Mouse (Mus musculus): ENCODE results near the gene Usp18.

Usp18 gene

DNA sequence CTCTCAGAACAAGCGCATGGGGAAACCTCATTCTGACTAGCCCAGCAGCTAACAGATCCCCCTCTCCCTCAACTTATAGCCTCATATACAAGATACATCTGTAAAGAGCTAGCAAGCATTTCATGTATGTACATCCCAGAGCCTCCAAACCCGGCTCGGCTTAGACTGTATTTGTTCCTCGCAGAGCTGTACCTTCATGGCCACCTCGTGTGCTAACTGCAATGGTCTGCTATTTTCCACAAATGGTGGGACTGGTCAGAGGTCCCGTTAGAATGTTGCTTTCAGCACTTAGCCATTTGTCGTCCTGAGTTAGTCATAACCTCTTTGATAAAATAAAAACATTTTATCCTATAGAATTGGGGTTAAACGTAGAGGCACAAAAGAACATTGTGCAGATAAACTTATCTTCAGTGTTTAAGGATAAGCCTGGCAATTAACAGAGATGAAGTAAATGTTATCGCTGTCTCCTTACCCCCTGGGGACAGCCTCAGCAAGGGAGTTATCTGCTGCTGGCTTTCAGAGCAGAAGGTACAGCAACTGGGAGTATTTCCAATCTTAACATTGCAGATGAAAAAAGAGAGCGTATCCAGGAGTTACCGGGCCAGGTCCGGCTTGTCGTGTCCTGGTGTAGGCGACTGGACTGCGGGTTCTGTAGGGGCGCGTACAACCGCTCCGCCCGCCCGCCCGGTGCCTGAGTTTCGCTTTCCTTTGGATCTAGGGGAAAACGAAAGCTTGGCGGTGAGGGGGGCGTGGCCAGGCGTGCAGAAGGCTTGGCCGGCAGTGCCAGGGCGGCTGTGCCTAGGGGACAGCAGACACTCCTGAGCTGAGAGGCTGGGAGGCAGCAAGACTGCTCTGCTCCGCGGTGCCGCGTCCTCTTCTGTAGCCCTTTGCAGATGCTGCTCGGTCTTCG, at the start of gene Usp18:
TSS of gene Usp18 (plus strand) at position 780 of the 910 bp plus-strand sequence.
- in situ Hi-C loops (cut with MboI, MseI): loop anchor here (25.0 kb wide), 1 partner anchor 1567 kb away; the partner anchor contains the start of genes Foxj2 and Slc2a3

DNA sequence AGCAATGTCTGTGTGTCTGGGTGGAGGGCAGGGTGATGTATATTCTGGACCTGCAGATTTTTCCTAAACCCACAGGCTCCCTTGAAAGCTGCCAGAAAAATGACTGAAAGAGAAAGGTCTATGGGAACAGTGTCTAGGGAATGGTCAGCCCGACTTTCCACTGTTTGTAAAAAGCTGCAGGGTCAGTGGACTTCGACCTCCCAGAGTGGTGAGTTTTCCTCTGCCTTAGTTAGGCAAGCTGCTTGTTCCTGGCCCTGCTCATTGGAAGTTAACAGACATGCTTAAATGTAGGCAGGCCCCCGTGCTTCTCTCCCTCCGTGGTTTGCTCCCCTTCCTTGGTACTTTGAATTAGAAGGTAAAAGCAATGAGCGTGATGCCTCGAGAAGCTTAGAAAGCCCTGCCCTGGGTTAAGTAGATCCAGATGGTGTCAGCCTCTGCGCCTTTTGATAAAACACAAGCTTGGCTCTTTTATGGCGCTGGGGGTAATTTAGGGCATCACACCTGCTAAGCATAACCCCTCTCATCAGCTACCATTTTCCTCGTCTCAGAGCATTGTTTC, 47.8 kb upstream of the Usp18 start:
- in situ Hi-C loops (cut with MboI, MseI): no loop called here

DNA sequence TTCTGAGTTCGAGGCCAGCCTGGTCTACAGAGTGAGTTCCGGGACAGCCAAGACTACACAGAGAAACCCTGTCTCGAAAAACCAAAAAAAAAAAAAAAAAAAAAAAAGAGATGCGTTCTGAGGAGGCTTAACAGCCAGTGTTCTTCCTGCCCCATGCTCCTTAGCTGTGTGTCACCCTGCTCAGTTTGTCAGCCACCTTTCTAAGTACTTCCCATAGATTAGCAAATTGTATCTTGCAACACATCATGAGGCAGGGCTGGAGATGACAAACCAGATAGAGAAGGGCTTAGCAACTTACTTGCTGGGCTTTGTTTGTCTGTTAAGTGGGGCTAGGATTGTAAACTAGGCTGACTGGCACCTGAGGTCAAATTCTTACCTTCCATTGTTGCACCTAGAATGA, 45.2 kb upstream of the Usp18 start:
- in situ Hi-C loops (cut with MboI, MseI): no loop called here

DNA sequence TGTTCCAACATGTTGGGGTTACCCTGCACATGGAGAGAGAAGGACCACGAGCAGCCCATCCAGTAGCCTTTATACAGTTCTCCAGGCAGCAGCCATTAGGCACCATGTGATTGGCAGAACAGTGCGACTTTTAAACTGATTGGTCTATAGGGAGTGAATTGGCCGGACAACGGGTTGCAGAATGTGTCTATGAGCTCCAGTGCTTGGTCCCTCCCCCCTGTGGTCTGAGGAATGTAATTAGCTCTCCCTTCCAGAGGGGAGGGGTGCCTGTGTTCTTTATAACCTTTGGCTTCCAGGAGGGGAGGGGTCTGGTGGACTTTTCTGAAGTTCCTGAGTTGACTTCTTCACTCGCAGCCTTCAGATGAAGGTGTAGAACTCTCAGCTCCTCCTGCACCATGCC, 43.7 kb upstream of the Usp18 start:
- in situ Hi-C loops (cut with MboI, MseI): no loop called here

DNA sequence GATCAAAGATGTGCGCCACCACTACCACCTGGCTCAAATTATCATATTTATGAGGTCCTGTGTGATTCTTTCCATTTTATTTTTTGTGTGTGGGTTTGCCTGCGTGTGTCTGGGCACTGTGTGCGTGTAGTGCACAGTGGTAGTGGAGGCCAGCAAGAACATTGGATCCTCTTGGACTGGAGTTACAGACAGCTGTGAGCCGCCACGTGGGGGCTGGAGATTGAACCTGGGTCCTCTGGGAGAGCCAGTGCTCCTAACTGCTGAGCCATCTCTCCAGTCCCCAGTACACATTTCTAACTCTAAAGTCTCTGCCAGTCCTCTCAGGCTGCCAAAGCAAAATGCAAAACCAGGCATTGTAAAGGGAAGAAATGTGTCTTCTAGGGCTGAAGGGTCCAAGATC, 39.2 kb upstream of the Usp18 start:
- in situ Hi-C loops (cut with MboI, MseI): no loop called here

DNA sequence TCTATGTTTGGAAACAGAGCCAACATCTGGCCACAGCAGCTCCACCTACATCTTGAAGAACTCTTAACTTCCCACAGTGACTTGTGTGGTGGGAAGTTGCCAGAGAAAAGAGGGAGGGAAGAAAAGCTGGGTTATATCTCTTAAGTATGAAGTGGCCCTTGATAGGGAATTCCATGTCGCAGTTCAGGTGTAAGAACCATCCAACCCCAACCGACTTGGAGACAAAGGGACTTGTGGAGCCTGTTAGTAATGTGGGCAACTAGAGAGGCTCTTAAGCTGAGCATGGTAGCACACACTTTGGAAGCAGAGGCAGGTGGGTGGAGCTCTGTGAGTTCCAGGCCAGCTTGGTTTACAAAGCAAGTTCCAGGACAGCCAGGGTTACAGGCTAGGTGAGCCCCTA, 36.1 kb upstream of the Usp18 start:
- in situ Hi-C loops (cut with MboI, MseI): no loop called here

DNA sequence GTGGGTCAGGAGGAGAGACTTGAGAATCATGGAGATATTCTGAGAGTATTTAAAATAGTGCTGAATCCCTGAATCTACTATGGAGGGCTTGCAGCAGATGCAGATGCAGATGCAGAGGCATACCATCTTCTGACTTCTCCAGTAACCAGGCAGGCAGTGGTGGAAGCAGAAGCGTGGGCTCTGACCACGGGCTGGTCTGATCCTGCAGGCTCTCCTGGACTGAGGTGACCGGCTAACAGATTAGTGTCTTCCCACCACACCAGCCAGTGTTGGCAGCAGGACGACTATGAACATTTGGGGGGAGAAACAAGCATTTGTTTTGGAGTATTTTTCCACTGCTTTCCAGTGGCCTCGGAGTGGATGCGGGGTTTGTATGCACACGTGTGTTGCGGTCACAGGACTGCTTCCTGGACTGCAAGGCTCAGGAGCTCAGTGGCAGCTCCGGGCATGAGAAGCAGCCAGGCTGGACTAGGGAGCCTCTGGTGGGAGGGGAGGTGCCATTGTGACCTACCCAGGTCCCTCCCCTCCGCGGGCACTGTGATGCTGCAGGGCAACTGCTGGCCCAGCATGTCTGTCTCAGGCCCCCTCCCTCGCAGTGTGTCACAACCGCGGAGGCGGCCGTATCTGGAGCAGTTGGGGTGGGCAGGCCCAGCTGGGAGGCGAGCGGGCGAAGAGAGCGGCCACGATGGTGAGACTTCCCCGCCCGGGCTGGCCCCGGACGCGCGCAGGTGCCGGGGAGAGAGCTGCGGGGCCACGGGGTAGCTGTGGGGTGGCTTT, 35.4 kb upstream of the Usp18 start, which contains the start of gene Tuba8:
TSS of gene Tuba8 (plus strand) at position 548 of the 777 bp plus-strand sequence.
- in situ Hi-C loops (cut with MboI, MseI): no loop called here

DNA sequence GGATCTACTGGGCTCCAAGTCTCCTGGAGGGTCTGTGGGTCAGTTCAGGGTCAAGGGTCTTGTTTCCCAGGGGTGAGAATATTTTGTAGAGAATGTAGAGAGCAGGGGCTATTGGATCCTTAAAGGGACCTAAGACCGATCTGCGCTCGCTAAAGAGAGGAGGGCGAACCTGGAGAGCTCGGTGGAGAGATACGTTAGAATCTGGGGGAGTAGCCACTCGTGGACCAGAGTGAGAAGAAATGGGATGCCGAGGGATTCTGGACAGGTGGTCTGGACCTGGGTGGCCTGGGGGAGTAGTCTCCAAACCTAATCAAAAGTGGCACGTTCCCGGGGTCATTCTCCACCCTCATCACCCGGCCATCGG, 34.8 kb upstream of the Usp18 start:
- in situ Hi-C loops (cut with MboI, MseI): no loop called here

DNA sequence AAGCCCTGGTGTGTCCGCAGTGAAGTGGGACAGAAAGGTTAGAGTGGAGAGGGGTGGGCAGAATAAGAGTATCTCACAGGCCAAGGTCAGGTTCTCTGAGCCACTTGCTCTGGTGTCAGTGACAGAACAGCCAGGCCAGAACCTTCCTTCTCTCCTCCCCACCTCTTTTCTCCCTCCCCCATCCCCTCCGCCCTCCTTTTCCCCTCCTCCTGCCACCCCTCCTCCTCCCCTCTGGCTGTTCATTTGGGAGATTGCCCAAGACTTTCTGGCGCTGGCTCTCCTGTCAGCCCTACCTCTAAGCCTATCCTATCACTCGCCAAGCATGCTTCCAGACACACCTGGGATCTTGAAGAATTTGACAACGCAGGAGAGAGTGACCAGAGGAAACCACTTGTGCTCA, 34.0 kb upstream of the Usp18 start:
- in situ Hi-C loops (cut with MboI, MseI): no loop called here

DNA sequence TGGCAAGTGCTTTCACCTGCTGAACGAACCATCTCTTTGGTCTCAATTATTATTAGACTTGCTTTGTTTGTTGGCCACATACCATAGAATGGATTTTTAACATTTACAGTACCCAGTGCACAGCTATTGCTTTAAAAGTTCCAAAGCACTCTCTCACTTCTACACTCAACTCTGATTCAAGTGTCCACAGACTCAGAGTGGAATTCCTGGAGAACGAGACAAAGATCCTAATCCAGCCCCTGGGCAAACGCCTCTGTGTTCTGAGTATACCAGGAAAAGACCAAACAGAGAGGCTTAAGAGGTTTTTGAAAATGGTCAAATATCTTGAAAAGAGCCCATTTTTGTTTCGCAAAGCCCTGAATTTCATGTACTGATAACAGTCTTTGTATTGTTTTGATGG, 32.7 kb upstream of the Usp18 start:
- in situ Hi-C loops (cut with MboI, MseI): no loop called here

DNA sequence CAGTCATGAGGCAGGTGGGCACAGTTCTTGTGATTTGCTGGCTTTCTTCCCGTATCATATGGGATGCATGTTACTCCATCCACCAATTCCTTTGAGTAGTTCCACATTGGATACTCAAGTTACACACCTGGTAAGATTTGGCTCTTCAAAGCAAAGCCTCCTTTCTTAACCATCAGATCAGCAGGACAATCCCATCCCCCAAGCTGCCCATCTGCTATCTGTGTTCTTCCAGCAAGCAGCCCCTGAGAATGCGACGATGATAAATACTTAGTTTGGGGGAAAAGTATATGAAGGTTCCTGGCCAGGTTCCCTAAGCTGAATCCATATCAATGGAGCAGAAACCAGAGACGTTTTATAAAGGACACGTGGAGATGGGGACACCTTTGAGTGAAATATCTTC, 31.5 kb upstream of the Usp18 start:
- in situ Hi-C loops (cut with MboI, MseI): no loop called here

DNA sequence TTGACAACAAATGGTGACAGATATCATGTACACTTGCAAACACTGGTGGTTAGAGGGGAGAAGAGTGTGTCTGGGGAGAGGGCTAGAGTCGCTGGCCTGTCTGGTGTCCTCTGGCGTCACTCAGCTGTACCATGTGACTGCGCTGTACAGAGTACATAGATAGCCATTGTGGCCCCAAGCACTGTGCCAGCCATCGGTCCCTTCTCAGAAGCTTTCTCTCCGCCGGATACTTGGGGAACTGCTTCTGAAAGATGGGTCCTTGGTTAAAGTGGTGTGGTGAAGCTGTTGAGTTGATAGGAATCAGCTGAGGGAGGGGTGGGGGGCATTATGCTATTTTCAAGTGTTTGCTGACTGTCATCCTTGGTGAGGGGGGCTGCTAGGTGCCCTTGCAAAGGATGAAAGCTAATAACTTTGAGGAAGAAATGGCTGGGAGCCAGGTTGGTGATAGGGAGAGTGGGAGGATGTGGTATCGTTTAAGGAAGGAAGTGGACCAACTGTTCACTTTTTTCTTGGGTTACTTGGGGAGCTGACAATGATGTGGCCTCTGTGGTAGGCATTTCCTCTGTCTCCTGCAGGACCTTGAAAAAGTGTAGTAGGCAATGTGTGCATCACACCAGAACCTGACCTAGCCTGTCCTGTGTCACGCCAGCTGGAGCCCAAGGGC, 30.9 kb upstream of the Usp18 start:
- in situ Hi-C loops (cut with MboI, MseI): no loop called here

DNA sequence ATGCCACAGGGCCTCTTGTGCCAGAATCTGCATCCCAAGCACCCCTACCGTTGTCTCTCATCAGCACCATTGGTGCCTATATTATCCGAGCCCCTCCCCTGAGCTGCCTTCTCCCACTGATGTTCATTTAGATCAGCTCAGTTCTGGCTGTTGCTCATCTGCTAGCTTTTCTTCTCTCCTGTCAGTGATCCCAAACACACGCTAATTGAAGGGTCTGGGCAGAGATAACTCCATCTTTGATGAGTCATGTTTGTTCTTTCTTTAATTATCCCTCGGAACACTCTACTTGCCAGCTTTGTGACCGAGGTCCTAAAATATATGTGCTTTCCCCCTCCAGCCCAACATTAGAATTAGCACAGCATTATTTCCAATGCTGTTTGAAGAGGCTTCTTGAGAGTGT, 30.4 kb upstream of the Usp18 start:
- in situ Hi-C loops (cut with MboI, MseI): no loop called here

DNA sequence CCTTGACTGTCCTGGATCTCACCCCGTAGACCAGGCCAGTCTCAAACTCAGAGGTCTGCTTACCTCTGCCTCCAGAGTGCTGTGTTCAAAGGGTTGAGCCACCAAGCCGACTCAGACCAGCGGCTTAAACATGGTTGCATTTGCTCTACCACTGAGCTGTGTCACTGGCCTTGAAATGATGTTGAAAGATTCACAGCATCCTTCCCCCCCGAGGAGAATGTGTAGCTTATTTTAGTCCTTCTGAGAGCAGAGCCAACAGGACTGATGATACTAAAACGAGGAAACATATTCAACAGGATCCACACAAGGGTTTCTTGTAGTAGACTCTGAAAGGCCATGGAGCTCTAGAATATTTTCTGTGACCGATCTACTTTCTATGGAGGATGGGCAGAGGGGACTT, 29.8 kb upstream of the Usp18 start:
- in situ Hi-C loops (cut with MboI, MseI): no loop called here

DNA sequence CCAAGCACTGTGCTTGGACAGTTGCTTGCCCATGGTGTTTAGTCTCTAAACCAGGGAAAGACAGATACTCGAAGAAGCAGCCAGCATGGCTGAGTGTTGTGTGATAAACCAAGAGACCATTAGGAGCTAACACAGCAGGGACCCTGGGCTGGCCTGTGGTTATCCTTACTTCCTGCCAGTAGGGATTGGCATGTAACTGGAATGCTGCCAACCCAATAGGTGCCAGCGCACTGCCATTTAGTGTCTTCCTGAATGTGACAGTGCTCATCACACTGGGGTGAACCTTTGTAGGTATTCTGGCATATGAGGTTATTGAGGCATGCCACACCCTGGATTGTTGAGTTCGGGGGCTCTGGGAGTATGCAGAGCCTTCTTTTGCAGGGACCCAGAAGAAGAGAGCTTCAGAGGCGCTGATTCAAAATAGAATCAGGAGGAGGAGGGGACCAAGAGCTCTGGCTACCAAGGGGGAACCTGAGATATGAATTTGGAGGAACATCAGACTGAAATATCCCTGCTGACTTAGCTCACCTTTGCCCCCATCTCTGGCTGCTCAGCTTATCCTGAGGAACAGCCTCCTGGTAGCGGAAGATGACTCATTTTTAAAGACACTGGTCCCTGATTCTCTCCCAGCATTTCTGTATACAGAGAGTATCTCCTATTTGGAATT, 29.0 kb upstream of the Usp18 start:
- in situ Hi-C loops (cut with MboI, MseI): no loop called here

DNA sequence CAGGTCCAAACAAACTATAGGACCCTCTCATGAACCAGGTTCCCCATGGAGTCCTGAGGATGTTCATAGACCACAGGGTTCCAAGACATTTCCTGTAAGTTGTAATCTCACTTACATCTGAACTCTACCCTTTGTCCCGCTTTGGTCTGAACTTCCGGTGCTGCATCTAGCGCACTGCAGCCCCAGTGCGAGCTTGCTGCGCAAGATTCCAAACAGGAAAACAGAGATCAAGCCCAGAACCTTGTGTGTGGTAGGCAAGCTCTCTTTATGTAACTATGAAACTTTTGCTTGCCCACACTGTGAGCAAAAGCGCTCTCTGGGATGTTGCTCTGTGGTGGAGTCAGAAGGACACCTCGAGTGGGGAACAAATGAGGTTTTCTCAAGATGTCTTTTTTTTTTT, 27.7 kb upstream of the Usp18 start:
- in situ Hi-C loops (cut with MboI, MseI): no loop called here

DNA sequence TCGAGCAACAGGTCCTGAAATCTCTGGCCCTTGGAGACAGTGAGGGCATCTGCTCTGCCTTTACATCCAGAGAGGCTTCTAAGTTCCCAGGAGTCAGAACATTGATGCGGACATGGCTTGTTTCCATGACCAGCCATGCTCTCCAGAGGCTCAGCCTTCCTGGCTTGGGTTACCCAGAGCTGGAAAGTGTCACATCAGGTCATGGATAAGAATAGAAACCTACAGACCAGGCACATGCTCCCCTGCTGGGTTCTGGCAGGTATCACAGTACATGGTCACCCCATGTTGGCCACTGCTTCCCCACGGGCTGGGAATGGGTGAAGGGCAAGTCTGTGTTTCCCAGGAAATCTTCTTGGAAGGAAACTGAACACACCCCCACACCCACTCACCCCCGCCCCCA, 26.3 kb upstream of the Usp18 start:
- in situ Hi-C loops (cut with MboI, MseI): no loop called here

DNA sequence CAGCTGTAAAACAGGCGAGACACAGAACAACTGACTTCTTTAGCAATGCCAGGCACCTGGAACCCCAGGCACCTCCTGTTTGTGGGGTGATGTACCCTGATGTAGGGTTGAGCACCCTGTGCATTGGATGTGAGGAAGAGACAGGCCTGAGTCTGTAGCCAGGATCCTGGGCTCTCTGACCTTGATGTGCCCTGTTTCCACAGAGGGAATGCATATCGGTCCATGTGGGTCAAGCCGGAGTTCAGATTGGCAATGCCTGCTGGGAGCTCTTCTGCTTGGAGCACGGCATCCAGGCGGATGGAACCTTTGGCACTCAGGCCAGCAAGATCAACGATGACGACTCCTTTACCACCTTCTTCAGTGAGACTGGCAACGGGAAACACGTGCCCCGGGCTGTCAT, 25.5 kb upstream of the Usp18 start:
- in situ Hi-C loops (cut with MboI, MseI): no loop called here

DNA sequence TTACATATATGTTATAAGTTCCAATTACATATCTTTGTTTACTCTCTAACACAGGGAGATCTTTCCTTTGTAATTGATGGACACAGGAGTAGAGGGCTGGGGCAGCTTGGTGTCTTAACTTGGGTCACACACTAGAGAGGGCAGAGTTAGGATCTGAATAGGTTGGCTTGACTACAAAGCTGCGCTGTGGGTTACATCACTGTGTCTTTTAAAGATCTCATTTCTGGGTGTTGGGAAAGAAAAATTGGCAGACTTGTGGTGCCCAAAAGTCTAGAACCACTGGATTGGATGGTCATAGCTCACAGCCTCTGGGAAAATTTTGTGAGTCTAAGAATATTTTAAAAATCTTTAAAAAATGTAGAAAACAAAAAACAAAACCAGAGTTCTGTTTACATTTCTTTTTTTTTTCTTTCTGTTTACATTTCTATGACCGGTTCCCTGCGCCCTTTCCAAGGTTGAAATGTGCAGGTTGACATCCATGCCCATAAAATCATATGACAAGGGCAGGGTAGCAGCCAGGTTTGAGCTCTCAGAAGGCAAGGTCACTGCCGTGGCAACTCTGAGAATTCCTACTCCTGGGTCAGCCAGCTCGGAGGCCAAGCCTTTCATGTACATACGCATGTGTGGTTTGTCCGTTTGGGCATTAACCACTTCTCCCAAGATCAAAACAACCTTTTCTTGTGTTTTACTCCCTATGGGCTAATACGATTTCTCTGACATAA, 23.7 kb upstream of the Usp18 start:
- in situ Hi-C loops (cut with MboI, MseI): no loop called here

DNA sequence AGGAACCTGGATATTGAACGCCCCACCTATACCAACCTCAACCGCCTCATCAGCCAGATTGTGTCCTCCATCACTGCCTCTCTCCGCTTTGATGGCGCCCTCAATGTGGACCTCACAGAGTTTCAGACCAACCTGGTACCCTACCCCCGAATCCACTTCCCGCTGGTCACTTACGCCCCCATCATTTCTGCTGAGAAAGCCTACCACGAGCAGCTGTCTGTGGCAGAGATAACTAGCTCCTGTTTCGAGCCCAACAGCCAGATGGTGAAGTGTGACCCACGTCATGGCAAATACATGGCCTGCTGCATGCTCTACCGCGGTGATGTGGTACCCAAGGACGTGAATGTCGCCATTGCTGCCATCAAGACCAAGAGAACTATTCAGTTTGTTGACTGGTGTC, 22.7 kb upstream of the Usp18 start:
- in situ Hi-C loops (cut with MboI, MseI): no loop called here

DNA sequence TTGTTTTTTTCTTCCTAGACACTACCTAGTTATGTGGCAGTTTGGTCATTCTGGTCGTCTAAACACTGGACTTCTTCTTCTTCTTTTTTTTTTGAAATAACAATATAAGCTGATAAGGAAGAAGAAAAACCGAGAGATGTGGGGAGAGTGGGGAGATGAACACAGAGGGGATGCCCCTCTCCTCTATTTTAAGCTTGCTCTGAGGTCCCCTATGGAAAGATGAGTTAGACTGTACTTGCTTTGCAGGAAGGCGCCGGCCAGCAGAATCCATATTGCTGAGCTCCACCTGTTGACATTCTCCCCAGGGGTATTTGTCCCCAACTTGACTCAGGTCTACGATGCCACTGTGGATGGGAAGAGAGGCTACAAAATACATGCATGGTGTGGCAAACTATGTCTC, 21.6 kb upstream of the Usp18 start:
- in situ Hi-C loops (cut with MboI, MseI): no loop called here

All from T-helper 1 cell (primary cell).